Mouse (Mus musculus) hindbrain, embryonic 15.5 days (tissue): ENCODE results near the gene Ndufs8. TPM values are rescaled to one million over a fixed set of nuclear protein-coding genes. Genes with fewer than 3 reads are reported as not detected.
"Not testable (repeated sequence)": the region's sequence is repeated elsewhere in the genome, so short reads cannot be mapped to it uniquely, and the experiment has no call there.

Experiments
- ATAC-seq: fragments of 200-750 bp; cut with Nextera tagmentation; 2 replicates; pipeline ENCODE4 v1.8.0; 2017; ENCODE audit warnings: low read depth, moderate number of reproducible peaks, moderate TSS enrichment; ENCODE audit not compliant: low FRiP score
- H3K27ac ChIP-seq: fragments of 300-500 bp; sonication (generic); replicated peaks from 2 replicates; pipeline ENCODE4 v1.5.1; 2015; ENCODE audit warnings: mild to moderate bottlenecking, inconsistent platforms
- H3K27me3 ChIP-seq: fragments of 300-500 bp; sonication (generic); 2 replicates; pipeline ENCODE4 v1.6.1; 2015; ENCODE audit warnings: control low read depth, inconsistent platforms
- H3K36me3 ChIP-seq: fragments of 300-500 bp; sonication (generic); 2 replicates; pipeline ENCODE4 v1.6.1; 2015; ENCODE audit warnings: control low read depth, inconsistent platforms
- H3K4me1 ChIP-seq: fragments of 300-500 bp; sonication (generic); replicated peaks from 2 replicates; pipeline ENCODE4 v1.6.1; 2015; ENCODE audit warnings: control low read depth, inconsistent platforms
- H3K4me2 ChIP-seq: fragments of 300-500 bp; sonication (generic); 2 replicates; pipeline ENCODE4 v1.6.1; 2015; ENCODE audit warnings: moderate library complexity, mild to moderate bottlenecking, inconsistent platforms
- H3K4me3 ChIP-seq: fragments of 300-500 bp; sonication (generic); 2 replicates; pipeline ENCODE4 v1.5.1; 2015; ENCODE audit warnings: mild to moderate bottlenecking, inconsistent platforms
- H3K9ac ChIP-seq: fragments of 300-500 bp; sonication (generic); 2 replicates; pipeline ENCODE4 v1.6.1; 2015; ENCODE audit warnings: inconsistent platforms
- H3K9me3 ChIP-seq: fragments of 300-500 bp; sonication (generic); 2 replicates; pipeline ENCODE4 v1.6.1; 2016; ENCODE audit warnings: control low read depth, inconsistent platforms
- WGBS: fragments of 180-500 bp; shearing (Covaris S2); methylation state at CpG from one replicate; pipeline ENCODE4 v1.1.7; 2015; 5-methylcytosine and 5-hydroxymethylcytosine counted together
- polyA plus RNA-seq: library from polyadenylated mRNA; unstranded; fragments of >200 nt; fragmentation: Nextera tagmentation; extraction: Ambion mirVana; gene quantifications from 2 replicates; pipeline ENCODE4 v1.2.1, GENCODE M21; 2015

Ndufs8 gene
- 280 and 290 TPM in 2 replicates for polyA plus RNA-seq

DNA sequence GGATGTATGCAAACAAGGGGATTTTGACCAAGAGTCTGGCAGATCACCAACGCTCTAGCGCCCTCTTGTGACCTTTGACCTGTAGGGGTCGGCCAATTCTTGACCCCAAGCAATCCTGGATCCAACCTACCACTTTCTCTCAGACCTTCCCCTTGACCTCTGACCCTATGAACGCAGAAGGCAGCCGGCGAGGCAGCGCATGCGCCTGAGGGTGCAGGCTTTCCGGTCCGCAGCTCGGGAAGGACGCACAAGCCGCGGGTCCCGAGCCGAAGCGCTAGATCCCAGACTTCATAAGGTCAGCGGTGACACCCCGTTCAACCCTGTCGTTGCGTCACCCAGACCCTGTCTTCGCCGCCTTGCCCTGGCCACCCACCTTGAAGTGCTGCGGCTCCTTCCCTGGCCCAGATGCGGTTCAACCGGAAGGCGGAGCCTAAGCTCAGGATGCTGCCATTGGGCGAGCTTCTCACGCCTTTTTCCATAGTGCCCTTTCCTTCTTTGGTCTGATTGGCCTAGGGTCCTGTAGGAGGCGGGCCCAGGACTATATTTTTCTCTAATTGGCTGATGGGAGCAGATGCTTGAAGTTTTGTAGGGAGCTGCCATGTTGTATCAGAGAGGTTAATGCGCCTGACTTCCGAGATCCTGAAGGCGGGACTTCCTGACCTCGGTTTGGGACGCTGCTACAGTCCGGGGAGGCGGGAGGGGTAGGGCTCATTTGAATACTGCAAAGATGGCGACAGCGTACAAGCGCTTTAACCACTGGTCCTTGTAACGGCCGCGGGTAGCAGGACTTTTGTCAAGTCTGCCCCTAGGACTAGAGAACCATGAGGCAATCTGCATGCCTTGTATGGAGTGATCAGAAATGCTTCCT, at the start of gene Ndufs8:
Gene Ndufs8, minus strand, starts transcription at position 438 of the 868 bp plus-strand sequence.
- peak within 1 kb of the TSS; percentile 74 for H3K4me3 ChIP-seq
- peaks cover 24% of the 10 kb centered on the region for H3K4me1 ChIP-seq
- peak within 1 kb of the TSS; percentile 82 for H3K4me2 ChIP-seq
- ATAC-seq, result peak; percentile 98
- no peaks in the 10 kb centered on the region for H3K27me3 ChIP-seq
- H3K36me3 ChIP-seq, result peaks cover 16% of the 10 kb centered on the region
- H3K9ac ChIP-seq, result peak within 1 kb of the TSS; percentile 67
- peak within 1 kb of the TSS; percentile 90 for H3K27ac ChIP-seq
- H3K9me3 ChIP-seq, result no peaks in the 10 kb centered on the region
- under 1% methylated on average over 43 of the region's 43 CpGs for WGBS

- H3K4me3 ChIP-seq, H3K27ac ChIP-seq, H3K9ac ChIP-seq, H3K27me3 ChIP-seq, H3K4me2 ChIP-seq, H3K4me1 ChIP-seq, H3K9me3 ChIP-seq, H3K36me3 ChIP-seq, ATAC-seq: not testable (repeated sequence)
- WGBS, result 71% methylated on average over 6 of the region's 6 CpGs
Observed at GRCm38 (mm10) chr19:3961805-3962204, 49.2 kb upstream of the Ndufs8 start.

DNA sequence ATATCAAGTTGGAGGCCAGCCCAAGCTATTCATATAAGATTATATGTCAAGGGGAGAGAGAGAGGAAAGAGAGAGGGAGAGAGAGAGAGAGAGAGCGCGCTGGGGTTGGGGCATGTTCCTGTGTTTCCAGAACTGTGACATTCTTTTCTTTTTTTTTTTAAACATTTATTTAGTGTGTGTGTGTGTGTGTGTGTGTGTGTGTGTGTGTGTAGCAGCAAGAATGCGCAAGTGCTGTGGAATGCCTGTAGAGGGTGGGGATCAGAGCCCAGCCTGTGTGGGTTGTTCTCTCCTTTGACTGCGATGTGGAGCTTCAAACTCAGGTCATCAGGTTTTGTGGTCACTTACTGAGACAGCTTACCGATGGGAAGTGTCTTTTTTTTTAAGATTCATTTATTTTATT, 47.6 kb upstream of the Ndufs8 start:
- Histone ChIP-seq H3K36me3 (no peaks in the 10 kb centered on the region), H3K9me3 (no peaks in the 10 kb centered on the region), H3K27ac (no peak overlapping the region), H3K27me3 (no peaks in the 10 kb centered on the region), H3K4me2 (no peak overlapping the region), H3K9ac (no peak overlapping the region), H3K4me1 (no peaks in the 10 kb centered on the region), H3K4me3 (no peak overlapping the region)
- ATAC-seq, result no peak
- WGBS, result 83% methylated on average over 5 of the region's 5 CpGs

GRCm38 (mm10) chr19:3959030-3959429, 46.5 kb upstream of the Ndufs8 start:
- H3K9ac ChIP-seq, result no peak overlapping the region
- no peaks in the 10 kb centered on the region for H3K27me3 ChIP-seq
- no peaks in the 10 kb centered on the region for H3K4me1 ChIP-seq
- no peaks in the 10 kb centered on the region for H3K9me3 ChIP-seq
- no peak overlapping the region for H3K4me3 ChIP-seq
- H3K4me2 ChIP-seq, result no peak overlapping the region
- no peak for ATAC-seq
- no peak overlapping the region for H3K27ac ChIP-seq
- no peaks in the 10 kb centered on the region for H3K36me3 ChIP-seq

DNA sequence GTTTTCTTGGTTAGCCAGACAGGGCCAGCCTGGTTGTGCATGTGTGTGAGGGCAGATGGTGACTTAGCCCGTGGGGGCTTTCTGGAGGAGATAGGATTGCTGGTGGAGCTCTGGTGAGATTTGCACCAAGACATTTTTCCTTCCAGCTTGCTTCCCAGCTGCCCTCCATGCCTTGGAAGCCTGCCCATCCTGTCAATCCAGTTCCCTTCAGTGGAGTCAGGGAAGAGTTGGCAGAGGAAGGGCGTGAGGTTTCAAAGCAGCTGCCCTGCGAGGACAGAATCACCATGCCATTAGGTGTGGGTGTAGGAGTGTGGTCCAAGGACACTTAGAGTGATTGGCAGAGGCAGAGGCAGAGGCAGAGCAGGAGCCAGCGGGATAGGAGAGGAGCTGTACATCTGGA, 45.9 kb upstream of the Ndufs8 start, which contains the start of gene Aldh3b3:
Gene Aldh3b3, plus strand, starts transcription at position 176 of the 400 bp plus-strand sequence.
- H3K36me3 ChIP-seq, result no peaks in the 10 kb centered on the region
- ATAC-seq, result no peak
- no peaks in the 10 kb centered on the region for H3K4me1 ChIP-seq
- no peak within 1 kb of the TSS for H3K27ac ChIP-seq
- 82% methylated on average over 4 of the region's 4 CpGs for WGBS
- no peak within 1 kb of the TSS for H3K4me2 ChIP-seq
- H3K4me3 ChIP-seq, result no peak within 1 kb of the TSS
- no peaks in the 10 kb centered on the region for H3K9me3 ChIP-seq
- H3K9ac ChIP-seq, result no peak within 1 kb of the TSS
- H3K27me3 ChIP-seq, result no peaks in the 10 kb centered on the region

DNA sequence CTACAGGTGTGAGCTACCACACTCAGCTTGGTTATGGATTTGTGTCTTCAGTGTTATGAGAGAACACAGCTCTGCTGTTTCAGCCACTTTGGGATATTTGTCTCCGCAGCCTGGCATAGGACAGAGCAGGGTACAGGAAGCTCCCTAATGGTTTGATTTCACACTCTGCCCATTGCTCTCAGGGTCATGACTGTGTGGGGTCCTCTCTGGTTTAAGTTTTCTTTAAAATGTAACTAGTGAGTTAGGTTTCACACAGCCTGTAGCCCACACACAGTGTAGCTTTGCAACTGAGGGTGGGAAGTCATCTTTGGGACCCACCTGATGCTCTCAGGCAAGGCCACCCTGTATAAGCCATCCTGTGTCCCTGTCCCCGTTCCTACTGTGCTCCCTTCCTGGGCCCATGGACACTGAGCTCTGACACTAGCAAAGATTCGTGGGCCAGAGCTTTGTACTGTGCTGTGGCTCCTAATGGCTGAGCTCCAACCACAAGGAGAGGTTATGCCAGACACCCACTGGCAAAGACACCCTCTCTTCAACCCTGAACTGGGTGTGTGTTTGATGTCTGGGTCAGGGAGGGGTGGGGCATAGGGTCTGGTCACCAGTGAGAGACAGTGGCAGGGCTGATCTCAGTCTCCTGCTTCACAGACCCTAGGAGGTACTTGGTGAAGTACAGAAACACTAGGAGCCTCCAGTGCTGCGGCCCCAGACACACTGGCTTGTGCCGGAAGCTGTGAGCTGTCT, 44.9 kb upstream of the Ndufs8 start:
- ATAC-seq, H3K4me1 ChIP-seq, H3K9ac ChIP-seq, H3K27ac ChIP-seq, H3K9me3 ChIP-seq, H3K4me2 ChIP-seq, H3K27me3 ChIP-seq, H3K36me3 ChIP-seq, H3K4me3 ChIP-seq: not testable (repeated sequence)
- 86% methylated on average over 5 of the region's 5 CpGs for WGBS

- no peak overlapping the region for H3K9ac ChIP-seq
- H3K4me2 ChIP-seq, result no peak overlapping the region
- WGBS, result 66% methylated on average over 4 of the region's 4 CpGs
Observed at GRCm38 (mm10) chr19:3955804-3956203, 43.2 kb upstream of the Ndufs8 start.

GRCm38 (mm10) chr19:3955033-3955432, 42.5 kb upstream of the Ndufs8 start:
- H3K27me3 ChIP-seq, result no peaks in the 10 kb centered on the region
- WGBS, result 86% methylated on average over 3 of the region's 3 CpGs
- H3K36me3 ChIP-seq, result no peaks in the 10 kb centered on the region
- H3K4me1 ChIP-seq, result no peaks in the 10 kb centered on the region
- no peaks in the 10 kb centered on the region for H3K9me3 ChIP-seq
- no peak overlapping the region for H3K4me3 ChIP-seq
- no peak overlapping the region for H3K4me2 ChIP-seq
- no peak overlapping the region for H3K27ac ChIP-seq
- ATAC-seq, result no peak
- H3K9ac ChIP-seq, result no peak overlapping the region

More at GRCm38 (mm10) chr19:3955804-3956203, 43.2 kb upstream of the Ndufs8 start:
- H3K4me1 ChIP-seq, result no peaks in the 10 kb centered on the region
- H3K9me3 ChIP-seq, result no peaks in the 10 kb centered on the region
- no peaks in the 10 kb centered on the region for H3K36me3 ChIP-seq
- no peak for ATAC-seq
- H3K4me3 ChIP-seq, result no peak overlapping the region
- no peaks in the 10 kb centered on the region for H3K27me3 ChIP-seq
- no peak overlapping the region for H3K27ac ChIP-seq

DNA sequence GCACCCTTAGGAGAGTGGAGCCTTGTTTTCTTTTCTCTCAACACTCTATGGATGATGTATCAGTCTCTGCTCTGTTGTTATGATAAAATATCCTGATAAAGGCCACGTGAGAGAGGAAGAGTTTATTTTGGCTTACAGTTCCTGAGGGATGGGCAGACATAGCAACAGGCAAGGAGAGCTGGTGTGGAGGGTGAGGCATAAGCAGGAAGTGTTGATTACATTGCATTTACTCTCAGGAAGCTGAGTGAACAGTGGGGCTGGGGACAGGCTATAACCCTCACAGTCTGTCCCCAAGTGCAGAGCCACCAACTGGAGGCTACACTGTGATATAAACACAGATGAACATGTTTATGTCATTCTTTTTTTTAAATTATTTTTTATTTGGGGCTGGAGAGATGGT, 39.5 kb upstream of the Ndufs8 start:
- no peak overlapping the region for H3K27ac ChIP-seq
- H3K9ac ChIP-seq, result no peak overlapping the region
- H3K9me3 ChIP-seq, result no peaks in the 10 kb centered on the region
- no peak for ATAC-seq
- H3K4me1 ChIP-seq, result no peaks in the 10 kb centered on the region
- H3K4me2 ChIP-seq, result no peak overlapping the region
- no peak overlapping the region for H3K4me3 ChIP-seq
- no peaks in the 10 kb centered on the region for H3K27me3 ChIP-seq
- H3K36me3 ChIP-seq, result no peaks in the 10 kb centered on the region
- 46% methylated on average over 1 of the region's 1 CpGs for WGBS

DNA sequence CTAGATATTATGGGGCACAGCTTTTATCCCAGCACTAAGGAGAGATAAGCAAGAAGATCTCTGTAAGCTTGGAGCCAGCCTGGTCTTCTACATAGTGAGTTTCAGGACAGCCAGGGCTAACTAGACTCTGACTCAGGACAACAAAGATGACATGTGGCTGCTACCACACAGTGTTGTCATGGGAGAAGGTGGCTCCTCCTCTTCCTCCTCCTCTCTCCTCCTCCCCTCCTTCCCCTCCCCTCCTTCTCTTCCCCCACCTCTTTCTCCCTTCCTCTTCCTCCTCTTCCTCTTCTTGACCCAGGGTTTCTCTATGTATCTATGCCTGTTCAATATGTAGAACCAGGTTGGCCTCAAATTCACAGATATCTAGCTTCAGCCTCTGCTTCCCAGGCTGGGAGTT, 38.9 kb upstream of the Ndufs8 start:
- H3K4me3 ChIP-seq, result no peak overlapping the region
- H3K9me3 ChIP-seq, result no peaks in the 10 kb centered on the region
- H3K4me2 ChIP-seq, result no peak overlapping the region
- H3K4me1 ChIP-seq, result no peaks in the 10 kb centered on the region
- no peak for ATAC-seq
- H3K27me3 ChIP-seq, result no peaks in the 10 kb centered on the region
- H3K36me3 ChIP-seq, result no peaks in the 10 kb centered on the region
- no peak overlapping the region for H3K9ac ChIP-seq
- H3K27ac ChIP-seq, result no peak overlapping the region

DNA sequence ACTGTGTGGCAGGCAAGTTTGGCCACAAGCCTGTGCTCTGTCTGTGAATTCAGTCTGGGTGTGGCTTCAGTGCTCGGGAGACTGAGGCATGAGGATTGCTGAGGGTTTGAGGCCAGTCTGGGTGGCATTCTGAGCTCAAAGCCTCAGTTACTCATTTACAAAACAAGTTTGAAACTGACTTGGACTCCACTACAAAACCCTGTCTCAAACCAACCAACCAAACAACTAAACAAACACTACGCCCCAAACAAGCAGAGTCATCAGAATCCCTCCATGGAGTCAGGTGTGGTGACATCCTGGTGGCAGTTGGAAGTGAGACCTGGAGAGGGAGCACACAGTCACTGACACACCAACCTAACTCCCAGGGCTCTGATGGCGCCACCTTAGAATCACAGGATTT, 37.8 kb upstream of the Ndufs8 start:
- no peak overlapping the region for H3K27ac ChIP-seq
- H3K4me1 ChIP-seq, result no peaks in the 10 kb centered on the region
- H3K9ac ChIP-seq, result no peak overlapping the region
- no peak overlapping the region for H3K4me2 ChIP-seq
- ATAC-seq, result no peak
- no peaks in the 10 kb centered on the region for H3K9me3 ChIP-seq
- no peaks in the 10 kb centered on the region for H3K36me3 ChIP-seq
- no peaks in the 10 kb centered on the region for H3K27me3 ChIP-seq
- no peak overlapping the region for H3K4me3 ChIP-seq
- 83% methylated on average over 3 of the region's 3 CpGs for WGBS

GRCm38 (mm10) chr19:3948546-3948945, 36.0 kb upstream of the Ndufs8 start:
- no peak for ATAC-seq
- Histone ChIP-seq H3K9me3 (no peaks in the 10 kb centered on the region), H3K4me3 (no peak overlapping the region), H3K36me3 (no peaks in the 10 kb centered on the region), H3K27me3 (no peaks in the 10 kb centered on the region), H3K9ac (no peak overlapping the region), H3K4me1 (no peaks in the 10 kb centered on the region), H3K27ac (no peak overlapping the region), H3K4me2 (no peak overlapping the region)
- whole genome bisulfite sequencing, result 73% methylated on average over 14 of the region's 14 CpGs
